Mouse (Mus musculus) megakaryocyte, embryonic 14.5 days (primary cell): ENCODE data around the gene Swi5.

ENCODE experiments used
- FLI1 ChIP-seq: IDR thresholded peaks from 2 replicates; pipeline ENCODE4 v1.6.1; 2012; ENCODE audit warnings: low read length, inconsistent platforms, mixed read lengths
- GATA1 ChIP-seq: IDR thresholded peaks from 3 replicates; pipeline ENCODE4 v1.6.1; 2012; ENCODE audit warnings: mixed read lengths, low read length, inconsistent platforms, borderline replicate concordance

- no peak for TF ChIP-seq GATA1
- TF ChIP-seq FLI1 = no peak
These were observed 47.3 kb downstream of the Swi5 start for GRCm38 (mm10) chr2:32240591-32240990.
